Mouse (Mus musculus): ENCODE measurements around the gene Ptpn5.

- TF ChIP-seq EP300 (IDR thresholded peaks at IDR 0.05; ENCODE audit: insufficient read depth, low read depth, low read length) (no peak), POLR2A (IDR thresholded peaks at IDR 0.05; ENCODE audit: insufficient read depth, low read length) (no peak)
Observed at GRCm38 (mm10) chr7:47100615-47101014, 32.9 kb downstream of the Ptpn5 start.

All from ES-Bruce4 (cell line).